Mouse (Mus musculus): ENCODE data around the gene Celsr1.

GRCm38 (mm10) chr15:85991453-85992124 is 42.0 kb downstream of the Celsr1 start:
- TF ChIP-seq CTCF (IDR thresholded peaks at IDR 0.05; ENCODE audit: borderline replicate concordance, control insufficient read depth, extremely low read depth, insufficient read depth, low read length, poor library complexity) = no peak
- no peak for TF ChIP-seq POLR2A (IDR thresholded peaks at IDR 0.05; ENCODE audit: control insufficient read depth, extremely low read depth, insufficient read depth, low read length, poor library complexity)
